Mouse (Mus musculus) kidney, postnatal 4 days (tissue): ENCODE data around the gene Rsph3a.
"Not testable (repeated sequence)": the region's sequence is repeated elsewhere in the genome, so short reads cannot be mapped to it uniquely, and the experiment has no call there.

ENCODE experiments used
- DNase-seq, 2 experiments: peaks; one replicate each; pipeline ENCODE4 v3.0.0; 2021; ENCODE audit warnings: mixed read lengths in 2 of 2

Rsph3a gene

GRCm38 (mm10) chr17:7929279-7929678, 16.1 kb upstream of the Rsph3a start:
- DNase-seq = peak in 1 of 2 experiments; percentile 32

GRCm38 (mm10) chr17:7931096-7931990, 14.1 kb upstream of the Rsph3a start:
- no peak for DNase-seq

DNA sequence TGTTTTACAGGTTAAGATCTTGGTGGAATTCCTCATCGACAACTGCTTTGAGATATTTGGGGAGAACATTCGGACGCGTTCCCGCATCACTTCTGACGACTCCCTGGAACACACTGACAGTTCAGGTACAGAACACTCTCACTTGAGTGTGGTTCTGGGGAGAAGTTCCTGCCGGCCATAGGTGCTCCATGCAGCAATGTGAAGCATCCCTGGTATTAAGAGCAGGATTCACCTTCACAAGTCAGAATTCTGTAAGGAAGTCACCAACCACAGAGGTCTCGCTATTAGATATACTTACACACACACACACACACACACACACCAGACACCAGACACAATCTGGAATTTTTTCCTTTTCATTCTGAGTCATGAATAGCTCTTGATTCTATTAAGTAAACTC, 13.3 kb upstream of the Rsph3a start:
- not testable (repeated sequence) for DNase-seq

- peak; percentile 51 to 63 for DNase-seq
Observed at GRCm38 (mm10) chr17:7939640-7940039, 5.8 kb upstream of the Rsph3a start.

DNA sequence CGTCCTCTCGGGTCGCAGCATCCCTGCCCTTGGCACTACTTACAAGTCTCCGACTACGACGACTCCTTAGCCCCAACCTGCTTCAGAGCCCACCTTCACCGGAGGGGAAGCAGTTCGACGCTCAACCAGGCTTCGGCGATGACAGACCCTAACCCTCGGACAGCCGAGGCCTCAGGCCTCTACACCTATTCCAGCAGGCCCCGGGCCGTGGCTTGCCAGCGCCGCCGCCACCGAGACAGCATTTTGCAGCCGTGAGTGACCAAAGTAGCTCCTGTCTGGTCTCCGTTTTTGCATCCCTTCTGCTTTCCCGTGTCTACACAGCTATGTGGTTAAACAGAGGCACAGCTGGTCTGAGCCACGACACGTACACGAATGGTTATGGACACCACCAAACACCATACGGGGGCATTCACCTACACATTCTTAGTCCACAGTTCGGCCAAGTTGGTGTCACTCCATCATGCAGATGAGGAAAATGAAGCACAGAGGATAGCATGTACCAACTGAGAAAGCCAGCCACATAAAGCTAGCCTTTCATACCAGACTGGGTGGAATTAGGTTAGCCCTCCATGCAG, 726 bp downstream of the Rsph3a start:
- not testable (repeated sequence) for DNase-seq

- not testable (repeated sequence) for DNase-seq
Observed at GRCm38 (mm10) chr17:7951333-7951732, 5.9 kb downstream of the Rsph3a start.

DNA sequence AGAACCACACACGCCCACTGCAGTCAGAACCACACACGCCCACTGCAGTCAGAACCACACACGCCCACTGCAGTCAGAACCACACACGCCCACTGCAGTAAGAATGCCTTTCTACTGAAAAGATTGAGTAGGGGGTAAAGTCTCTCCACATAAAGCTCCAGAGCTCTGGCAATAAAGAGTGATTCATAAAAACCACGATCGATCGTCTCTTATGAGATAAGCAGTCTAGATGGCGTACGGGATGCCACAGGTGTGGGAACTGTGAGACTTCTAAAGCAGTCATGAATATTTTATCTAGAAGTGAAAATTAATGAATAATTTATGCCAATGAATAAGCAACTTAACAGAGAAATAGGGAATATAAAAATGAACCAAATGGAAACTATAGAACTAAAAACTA, 11.8 kb downstream of the Rsph3a start:
- not testable (repeated sequence) for DNase-seq

GRCm38 (mm10) chr17:7963333-7963732, 17.9 kb downstream of the Rsph3a start:
- not testable (repeated sequence) for DNase-seq

DNA sequence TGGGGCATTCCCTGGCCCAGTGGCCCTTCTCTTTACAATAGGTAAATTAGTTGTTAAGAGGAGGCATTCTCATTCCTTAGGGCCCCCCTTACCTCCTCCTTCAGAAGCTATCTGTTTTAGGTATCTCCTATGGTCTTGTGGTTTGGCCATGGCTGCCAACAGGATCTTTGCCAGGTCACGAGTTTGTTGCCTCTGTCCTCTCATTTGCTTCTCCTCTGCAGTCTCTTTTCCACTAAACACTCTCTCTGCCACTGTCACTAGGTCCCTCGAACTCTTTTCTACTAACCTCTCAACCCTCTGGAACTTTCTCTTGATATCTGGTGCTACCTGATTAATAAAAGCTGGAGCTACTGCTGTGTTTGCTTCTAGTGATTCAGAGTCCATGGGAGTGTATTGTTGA, 19.0 kb downstream of the Rsph3a start:
- DNase-seq = not testable (repeated sequence)

DNA sequence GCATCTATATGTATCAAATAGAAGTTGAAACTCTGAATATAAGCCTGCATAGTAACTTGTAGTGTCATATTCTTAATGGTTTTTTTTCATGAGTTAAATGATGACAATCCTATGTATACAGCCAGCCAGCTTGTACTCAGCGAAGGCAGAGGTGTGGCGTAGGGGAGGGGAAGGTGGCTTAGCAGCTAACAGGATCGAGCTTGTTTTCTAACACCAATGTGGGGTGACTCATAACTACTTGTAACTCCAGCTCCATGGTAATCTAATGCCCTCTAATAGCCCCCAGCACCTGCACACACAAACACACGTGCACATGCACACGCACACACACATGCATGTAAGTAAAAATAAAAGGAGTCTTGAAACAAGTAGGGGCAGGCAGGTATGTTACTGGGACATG, 23.1 kb downstream of the Rsph3a start:
- not testable (repeated sequence) for DNase-seq

GRCm38 (mm10) chr17:7969782-7970181, 24.4 kb downstream of the Rsph3a start:
- DNase-seq = not testable (repeated sequence)

DNA sequence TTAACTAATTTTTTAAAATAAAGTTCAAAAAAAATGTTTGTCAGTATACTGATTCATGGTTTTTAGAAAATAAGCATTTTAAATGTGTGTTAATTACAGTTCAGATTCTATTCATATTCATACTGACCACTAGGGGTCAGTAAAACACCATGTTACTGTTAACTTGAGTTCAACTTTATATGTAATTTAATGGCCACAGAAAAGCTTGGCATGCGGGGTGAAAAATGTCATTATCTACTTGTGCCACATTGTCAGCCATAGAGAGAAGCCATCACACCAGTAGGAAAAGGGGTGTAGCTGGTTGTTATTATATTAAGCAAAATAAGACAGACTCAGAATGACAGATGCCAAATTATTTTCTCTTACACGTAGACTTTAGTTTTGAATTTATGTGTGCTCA, 38.1 kb downstream of the Rsph3a start:
- not testable (repeated sequence) for DNase-seq

GRCm38 (mm10) chr17:7985597-7985996, 40.2 kb downstream of the Rsph3a start:
- DNase-seq = peak in 1 of 2 experiments; percentile 25

DNA sequence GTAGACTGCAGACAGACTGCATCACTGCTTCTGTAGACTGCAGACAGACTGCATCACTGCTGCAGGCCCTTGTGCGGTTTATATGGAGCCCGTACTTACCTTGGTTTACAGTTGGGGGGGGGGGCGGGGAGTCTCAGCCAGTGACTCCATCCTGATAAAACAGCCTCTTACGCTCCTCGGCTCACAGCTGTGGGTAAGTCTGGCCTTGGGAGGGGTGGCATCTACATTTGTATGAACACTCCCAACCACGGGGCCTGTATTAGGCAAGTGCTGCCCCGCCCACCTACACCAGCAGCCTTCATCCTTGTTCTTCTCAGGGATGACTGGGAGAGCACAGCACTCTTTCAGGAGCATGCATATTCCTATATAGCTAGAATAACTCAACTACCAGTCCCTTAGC, 41.6 kb downstream of the Rsph3a start:
- DNase-seq = not testable (repeated sequence)

GRCm38 (mm10) chr17:8003248-8003647, 57.8 kb downstream of the Rsph3a start:
- peak; percentile 5 to 17 for DNase-seq

DNA sequence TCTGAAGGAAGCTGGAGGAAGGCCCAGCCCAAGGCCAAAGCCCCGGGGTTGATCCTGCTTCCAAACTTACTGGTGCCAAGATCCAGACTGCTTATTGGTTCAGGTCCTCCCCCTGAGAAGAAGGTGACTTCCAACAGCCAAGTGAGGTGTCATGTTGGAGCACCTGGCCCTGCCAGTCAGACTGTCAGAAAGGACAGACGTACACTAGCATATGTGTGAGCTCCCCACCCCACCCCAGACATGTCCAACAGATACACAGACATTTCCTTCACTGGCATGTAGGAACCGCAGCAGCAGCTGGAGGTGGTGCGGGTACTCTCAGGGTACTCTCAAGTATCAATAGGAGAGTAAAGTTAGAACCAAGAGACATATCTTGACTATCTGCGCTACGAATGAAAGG, 61.4 kb downstream of the Rsph3a start:
- not testable (repeated sequence) for DNase-seq

GRCm38 (mm10) chr17:8009565-8009964, 64.2 kb downstream of the Rsph3a start:
- not testable (repeated sequence) for DNase-seq

DNA sequence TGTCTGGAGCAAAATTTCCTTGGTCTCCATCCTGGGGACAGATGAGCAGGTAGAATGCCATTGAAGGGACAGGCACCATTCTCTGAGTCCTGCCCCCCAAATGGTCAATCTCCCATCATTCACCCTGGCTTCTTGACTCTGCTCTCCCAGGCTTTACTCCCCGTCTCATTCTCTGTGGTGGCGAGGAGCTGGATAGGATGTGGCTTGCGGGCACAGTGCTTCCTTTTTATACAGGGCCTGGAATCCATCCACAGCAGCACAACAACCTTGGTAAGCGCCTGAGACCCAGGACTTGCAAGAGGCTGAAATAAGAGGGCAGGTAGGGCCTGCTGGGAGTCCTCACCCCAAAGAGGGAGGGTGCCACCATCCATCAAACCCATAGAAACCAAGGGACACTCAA, 68.6 kb downstream of the Rsph3a start:
- DNase-seq = not testable (repeated sequence)

GRCm38 (mm10) chr17:8022675-8023074, 77.3 kb downstream of the Rsph3a start:
- DNase-seq = not testable (repeated sequence)

DNA sequence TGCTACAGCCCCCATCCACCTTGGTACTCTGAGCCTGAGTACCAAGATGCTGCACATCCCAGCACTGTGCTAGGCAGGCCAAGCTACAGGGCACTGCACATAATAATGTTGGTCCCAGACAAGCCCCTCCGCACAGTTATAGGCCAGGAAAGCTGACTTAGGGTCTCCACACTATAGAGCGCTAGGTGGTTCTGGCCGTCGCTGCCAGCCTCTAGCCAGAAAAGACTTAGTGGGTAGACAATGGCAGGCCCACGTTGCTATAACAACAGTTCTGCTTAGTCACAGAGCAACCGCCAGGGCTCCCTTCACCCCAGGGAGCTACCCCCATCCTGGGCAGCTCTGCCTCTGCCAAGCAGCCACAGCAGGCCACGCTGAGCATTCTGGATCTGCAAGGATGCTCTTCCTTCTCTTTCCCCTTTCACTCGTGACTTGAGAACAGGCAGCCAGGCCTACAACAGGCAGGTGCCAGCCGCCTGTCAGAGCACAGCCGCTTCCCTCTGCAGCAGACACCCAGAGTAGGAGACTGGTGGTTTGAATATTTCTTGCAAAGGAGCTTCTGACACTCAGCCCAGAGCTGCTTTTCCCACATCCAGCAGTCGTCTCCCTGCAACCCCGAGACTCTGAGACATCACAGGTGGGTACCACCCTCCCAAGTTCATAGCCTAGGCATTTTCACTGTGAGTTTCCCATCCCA, 82.2 kb downstream of the Rsph3a start:
- DNase-seq = not testable (repeated sequence)
